Mouse (Mus musculus) ES-E14 (cell line): ENCODE measurements around the gene Rufy4. TPM values are rescaled to one million over a fixed set of nuclear protein-coding genes. Genes with fewer than 3 reads are reported as not detected.

ENCODE experiments used
- DNase-seq: peaks from one replicate; pipeline ENCODE4 v3.0.0-alpha.2; 2013; ENCODE audit warnings: low read depth, low spot score
- H3K27ac ChIP-seq: 2 replicates; pipeline ENCODE4 v1.5.1; 2012; ENCODE audit warnings: low read depth, mild to moderate bottlenecking, low read length, moderate library complexity, mixed read lengths; ENCODE audit not compliant: poor library complexity, insufficient read depth, severe bottlenecking
- H3K36me3 ChIP-seq: 2 replicates; pipeline ENCODE4 v1.6.1; 2012; ENCODE audit warnings: mild to moderate bottlenecking, low read length, moderate library complexity, mixed read lengths; ENCODE audit not compliant: control insufficient read depth, poor library complexity, insufficient read depth, severe bottlenecking
- H3K4me1 ChIP-seq, 2 experiments: fragments of 150-350 bp in 1 of 2; sonication (generic) in 1 of 2; 2 replicates each; pipeline ENCODE4 v1.6.1; 2012; ENCODE audit warnings: low read length in 2 of 2, mild to moderate bottlenecking in 1 of 2, mixed read lengths in 1 of 2; ENCODE audit not compliant: control insufficient read depth in 2 of 2, insufficient read depth in 2 of 2, poor library complexity in 1 of 2
- H3K4me3 ChIP-seq, 2 experiments: fragments of 150-350 bp in 1 of 2; sonication (generic) in 1 of 2; 2 replicates each; pipeline ENCODE4 v1.5.1; 2012; ENCODE audit warnings: low read length in 2 of 2, low read depth in 1 of 2, mild to moderate bottlenecking in 1 of 2, mixed read lengths in 1 of 2; ENCODE audit not compliant: insufficient read depth in 1 of 2, poor library complexity in 1 of 2, severe bottlenecking in 1 of 2
- H3K9ac ChIP-seq: 2 replicates; pipeline ENCODE4 v1.6.1; 2012; ENCODE audit warnings: low read depth, mild to moderate bottlenecking, low read length, mixed read lengths; ENCODE audit not compliant: poor library complexity, insufficient read depth, severe bottlenecking
- H3K9me3 ChIP-seq: fragments of 150-350 bp; sonication (generic); 2 replicates; pipeline ENCODE4 v1.6.1; 2012; ENCODE audit warnings: low read depth, mild to moderate bottlenecking, low read length; ENCODE audit not compliant: control insufficient read depth, insufficient read depth
- CHD2 ChIP-seq: IDR thresholded peaks from 2 replicates; pipeline ENCODE4 v1.6.1; 2014; ENCODE audit warnings: mild to moderate bottlenecking, low read depth, low read length, inconsistent platforms
- HCFC1 ChIP-seq: IDR thresholded peaks from 2 replicates; pipeline ENCODE4 v1.6.1; 2012; ENCODE audit warnings: low read length, inconsistent platforms, borderline replicate concordance; ENCODE audit not compliant: insufficient read depth
- MAFK ChIP-seq: IDR thresholded peaks from 2 replicates; pipeline ENCODE4 v1.6.1; 2014; ENCODE audit warnings: mild to moderate bottlenecking, low read depth, low read length, inconsistent platforms; ENCODE audit not compliant: insufficient read depth
- ZC3H11A ChIP-seq: IDR thresholded peaks from 2 replicates; pipeline ENCODE4 v1.6.1; 2012; ENCODE audit warnings: low read depth, mild to moderate bottlenecking, inconsistent platforms, low read length, borderline replicate concordance
- ZNF384 ChIP-seq: IDR thresholded peaks from 2 replicates; pipeline ENCODE4 v1.6.1; 2012; ENCODE audit warnings: low read depth, low read length, inconsistent platforms
- in situ Hi-C, 2 experiments: fragments of 600-800 bp; cut with MboI; formaldehyde crosslinking; loops; one replicate each; pipeline ENCODE4 v1.15.1; 2025; ENCODE audit warnings: low sequenced_read_pairs in 2 of 2, inconsistent platforms in 1 of 2; ENCODE audit not compliant: unreplicated experiment in 2 of 2
- total RNA-seq: library from RNA; depleted of rRNA; stranded (reverse); fragments of 300-350 nt; gene quantifications from 2 replicates; pipeline ENCODE4 v1.2.3, GENCODE M21; 2012

The Rufy4 gene
- total RNA-seq, 1 experiment = not detected

DNA sequence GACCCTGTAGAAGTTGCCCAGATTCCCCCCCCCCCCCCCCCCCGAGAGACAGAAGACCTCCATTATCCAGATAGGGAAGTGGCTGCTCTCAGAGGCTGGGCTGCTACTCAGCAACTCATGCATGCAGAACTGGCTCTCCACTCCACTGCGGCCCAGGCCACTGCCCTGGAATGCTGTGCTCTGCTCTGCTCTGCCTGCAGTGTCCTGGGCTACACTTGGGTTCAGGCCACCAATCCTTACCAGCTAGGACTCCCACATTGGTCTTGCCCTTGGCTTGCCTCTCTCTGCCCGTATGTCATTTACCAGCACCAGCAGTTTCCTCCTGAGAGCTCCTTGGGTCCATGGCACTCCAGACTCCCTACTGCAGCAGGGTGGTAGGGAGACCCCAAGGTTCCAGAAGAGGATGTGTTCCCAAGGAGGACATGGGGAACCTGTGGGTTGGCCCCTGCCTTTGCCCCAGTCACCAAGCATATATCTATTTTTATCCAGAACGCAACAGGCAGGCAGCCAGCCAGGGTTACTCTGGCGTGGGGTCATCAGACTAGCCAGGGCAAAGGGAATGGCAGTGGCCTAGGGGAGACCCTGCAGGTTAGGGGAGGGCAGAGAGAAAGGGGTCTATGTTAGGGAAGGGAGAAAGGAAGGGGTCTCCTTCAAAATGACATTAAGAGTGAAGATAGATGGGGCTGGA lies 17.3 kb upstream of the Rufy4 start:
- no peaks in the 10 kb centered on the region for H3K36me3 ChIP-seq
- no peak for DNase-seq
- no peak overlapping the region for H3K9ac ChIP-seq
- no peaks in the 10 kb centered on the region for H3K9me3 ChIP-seq
- peaks cover 5 to 33% of the 10 kb centered on the region in 2 experiments for H3K4me1 ChIP-seq
- H3K27ac ChIP-seq = no peak overlapping the region
- in situ Hi-C loops = no loop called here
- H3K4me3 ChIP-seq = no peak overlapping the region
- TF ChIP-seq MAFK = no peak
- TF ChIP-seq ZC3H11A = no peak
- TF ChIP-seq CHD2 = no peak
- no peak for TF ChIP-seq ZNF384
- no peak for TF ChIP-seq HCFC1

DNA sequence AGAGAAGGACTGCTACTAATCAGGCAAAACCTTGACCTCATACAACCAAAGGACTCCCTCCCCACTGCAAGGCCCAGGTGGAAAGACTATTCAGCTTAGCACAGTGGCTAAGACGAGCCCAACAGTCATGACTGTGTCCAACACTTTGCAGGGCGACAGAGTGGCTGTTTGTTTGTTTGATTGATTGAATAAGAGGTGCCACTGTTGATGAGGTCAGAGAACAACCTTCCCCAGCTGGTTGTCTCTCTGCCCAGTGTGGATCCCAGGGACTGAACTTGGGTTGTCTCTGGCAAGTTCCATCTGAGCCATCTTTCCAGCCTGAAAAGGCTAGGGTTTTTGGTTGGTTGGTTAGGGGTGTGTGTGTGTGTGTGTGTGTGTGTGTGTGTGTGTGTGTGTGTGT lies 15.7 kb upstream of the Rufy4 start:
- H3K27ac ChIP-seq = no peak overlapping the region
- no peak for DNase-seq
- H3K9me3 ChIP-seq = no peaks in the 10 kb centered on the region
- in situ Hi-C loops = no loop called here
- TF ChIP-seq MAFK = no peak
- no peak for TF ChIP-seq CHD2
- TF ChIP-seq ZC3H11A = no peak
- no peak for TF ChIP-seq HCFC1
- TF ChIP-seq ZNF384 = no peak
- H3K4me1 ChIP-seq = peaks cover 5 to 37% of the 10 kb centered on the region in 2 experiments
- no peaks in the 10 kb centered on the region for H3K36me3 ChIP-seq
- H3K4me3 ChIP-seq = no peak overlapping the region
- no peak overlapping the region for H3K9ac ChIP-seq

DNA sequence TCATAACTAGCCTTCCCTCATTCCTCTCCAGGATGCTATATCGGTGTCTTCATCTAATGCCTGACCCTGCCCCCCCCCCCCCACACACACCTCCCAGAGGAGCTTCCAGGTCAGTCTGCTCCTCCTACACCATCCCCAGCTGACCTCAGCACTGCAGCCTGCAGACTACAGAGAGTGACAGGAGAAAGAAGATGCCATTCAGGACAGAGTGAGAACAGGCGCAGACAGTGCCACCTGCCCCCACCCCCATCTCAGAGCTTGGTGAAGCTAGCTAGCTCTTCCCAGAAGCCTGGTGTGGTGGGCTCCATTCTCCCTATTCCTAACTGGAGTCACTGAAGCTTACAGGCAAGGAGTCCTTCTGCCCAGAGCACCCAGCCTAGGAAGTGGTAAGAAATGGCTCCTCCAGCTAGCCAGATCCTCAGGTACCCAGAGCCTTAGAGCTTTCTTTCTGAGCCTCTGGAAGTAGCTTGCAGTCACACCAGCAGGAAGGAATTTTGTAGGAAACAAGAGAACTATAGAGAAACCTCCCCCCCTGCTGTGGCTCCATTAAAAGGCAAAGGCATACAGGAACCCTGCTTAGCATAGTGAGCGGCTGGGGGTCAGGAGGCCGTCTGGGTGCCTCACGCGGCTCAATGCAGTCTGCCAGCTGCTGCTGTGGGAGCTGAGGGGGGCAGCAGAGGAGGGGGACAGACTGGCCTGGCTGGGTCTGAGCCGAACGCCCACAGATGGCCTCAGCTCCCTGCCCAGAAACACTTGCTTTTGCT lies 14.2 kb upstream of the Rufy4 start:
- H3K4me1 ChIP-seq = peaks cover 5 to 37% of the 10 kb centered on the region in 2 experiments
- peak; percentile 95 for DNase-seq
- no peaks in the 10 kb centered on the region for H3K9me3 ChIP-seq
- H3K27ac ChIP-seq = peak overlapping the region; percentile 69
- in situ Hi-C loops = no loop called here
- H3K4me3 ChIP-seq = peak overlapping the region in 1 of 2 experiments; percentile 13; a peak in 1 of 4 replicates
- no peaks in the 10 kb centered on the region for H3K36me3 ChIP-seq
- TF ChIP-seq HCFC1 = no peak
- H3K9ac ChIP-seq = no peak overlapping the region

DNA sequence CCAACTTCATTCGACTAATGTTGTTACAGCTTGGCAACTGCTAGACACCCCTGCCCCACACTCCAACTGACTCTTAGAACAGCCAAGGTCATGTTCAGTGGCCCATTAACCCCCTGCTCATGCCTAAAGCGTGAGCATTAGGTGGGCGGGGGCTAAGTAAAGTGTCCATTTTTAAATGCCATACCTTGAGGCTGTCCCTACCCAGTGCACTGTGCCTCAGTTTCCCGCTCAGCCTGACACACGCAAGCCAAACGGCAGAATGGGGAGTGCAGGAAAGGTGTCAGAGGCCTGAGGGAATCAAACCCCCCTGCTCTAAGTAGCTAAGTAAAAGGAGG lies 13.7 kb upstream of the Rufy4 start:
- no peaks in the 10 kb centered on the region for H3K36me3 ChIP-seq
- no peak for DNase-seq
- H3K4me1 ChIP-seq = peaks cover 5 to 32% of the 10 kb centered on the region in 2 experiments
- no peak overlapping the region for H3K9ac ChIP-seq
- H3K27ac ChIP-seq = no peak overlapping the region; the same call in 1 of the 2 replicates
- in situ Hi-C loops = no loop called here
- no peaks in the 10 kb centered on the region for H3K9me3 ChIP-seq
- H3K4me3 ChIP-seq = peak overlapping the region in 1 of 2 experiments; percentile 13; a peak in 1 of 4 replicates
- TF ChIP-seq HCFC1 (no peak), ZC3H11A (no peak), CHD2 (no peak), MAFK (no peak), ZNF384 (no peak)

DNA sequence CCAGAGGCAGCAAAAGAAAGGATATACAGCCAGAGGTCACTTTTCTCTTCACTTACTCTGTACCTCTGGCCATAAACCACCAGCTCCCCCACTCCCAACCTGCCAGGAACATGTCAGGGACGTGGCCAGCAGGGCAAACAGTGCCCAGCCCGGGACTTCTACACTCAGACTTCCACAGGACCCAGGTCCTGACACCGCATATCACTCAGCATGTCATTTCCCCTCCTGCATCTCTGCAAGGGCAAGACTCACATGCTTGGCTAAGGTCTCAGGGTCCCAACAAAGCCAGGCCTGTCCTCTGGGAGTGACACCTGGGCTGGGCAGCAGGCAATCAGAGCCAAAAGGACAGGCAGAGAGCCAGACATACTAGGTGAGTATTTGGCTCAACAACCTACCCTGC lies 12.3 kb upstream of the Rufy4 start:
- no peak for DNase-seq
- H3K4me3 ChIP-seq = no peak overlapping the region
- H3K36me3 ChIP-seq = no peaks in the 10 kb centered on the region
- no peak overlapping the region for H3K27ac ChIP-seq
- in situ Hi-C loops = no loop called here
- TF ChIP-seq CHD2 = no peak
- TF ChIP-seq ZC3H11A = no peak
- no peak for TF ChIP-seq MAFK
- no peak for TF ChIP-seq ZNF384
- no peak for TF ChIP-seq HCFC1
- peaks cover 5 to 29% of the 10 kb centered on the region in 2 experiments for H3K4me1 ChIP-seq
- H3K9me3 ChIP-seq = no peaks in the 10 kb centered on the region
- no peak overlapping the region for H3K9ac ChIP-seq
